8 mouse cellular contexts compared by ENCODE assay signal in the genomic region with DNA sequence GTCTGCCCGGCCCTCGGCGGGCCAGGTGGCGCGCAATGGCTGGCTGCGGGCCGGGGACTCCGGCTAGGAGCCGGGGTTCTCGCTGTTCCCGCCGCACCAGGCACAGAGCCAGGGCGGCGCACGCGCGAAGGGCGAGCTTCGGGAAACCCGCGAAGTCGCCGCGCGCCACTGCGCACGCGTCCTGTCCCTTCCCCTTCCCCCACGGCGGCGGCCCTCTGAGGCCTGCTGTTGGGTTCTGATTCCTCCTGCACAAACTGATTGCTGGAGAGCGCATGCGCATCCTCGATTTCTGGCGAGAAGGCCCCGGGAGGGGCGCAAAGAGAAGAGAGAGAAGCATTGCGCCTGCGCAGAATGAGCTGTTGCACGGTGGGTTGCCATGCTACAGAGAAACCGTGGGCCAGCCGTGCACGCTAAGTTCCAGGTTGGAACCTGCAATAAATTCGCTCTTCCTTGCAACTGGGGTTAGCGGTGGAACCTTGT. TPM values are rescaled to one million over a fixed set of nuclear protein-coding genes. Genes with fewer than 3 reads are reported as not detected.
DNase-seq lines count a peak whose midpoint lies in the region; ATAC-seq lines count a peak whose summit lies in the region.

No protein-coding gene starts in this region.

- no peaks in the 10 kb centered on the region for H3K36me3 ChIP-seq in hindbrain, embryonic 15.5 days

- DNase-seq in T-cell, adult 2 months (ENCODE audit: low spot score) = peak; percentile 98
- DNase-seq in cerebellum, postnatal 36 days = peak; percentile 99
- peak; percentile 99 for DNase-seq in frontal cortex, postnatal 36 days (ENCODE audit: low spot score in 2 of 2)
- DNase-seq in left cerebral cortex, adult 11 months (ENCODE audit: low spot score) = peak; percentile 98
- DNase-seq in lung, postnatal 4 days = peak; percentile 99
- DNase-seq in retina, postnatal 7 days (ENCODE audit: low read depth, low spot score) = peak; percentile 100
- peak; percentile 96 for DNase-seq in urinary bladder, postnatal 10 days (ENCODE audit: low spot score)

- peaks cover 48% of the 10 kb centered on the region for H3K4me1 ChIP-seq in hindbrain, embryonic 15.5 days (replicated peaks)

- H3K4me2 ChIP-seq in hindbrain, embryonic 15.5 days = peak overlapping the region; percentile 79

- ATAC-seq in hindbrain, embryonic 15.5 days (ENCODE audit: low FRiP score, low read depth) = peak; percentile 91

- H3K27ac ChIP-seq in hindbrain, embryonic 15.5 days (replicated peaks) = peak overlapping the region; percentile 94

- no peaks in the 10 kb centered on the region for H3K27me3 ChIP-seq in hindbrain, embryonic 15.5 days

- H3K9ac ChIP-seq in hindbrain, embryonic 15.5 days = peak overlapping the region; percentile 73

- peak overlapping the region; percentile 86 for H3K4me3 ChIP-seq in hindbrain, embryonic 15.5 days

- WGBS in hindbrain, embryonic 15.5 days = under 1% methylated on average over 45 of the region's 45 CpGs

- no peaks in the 10 kb centered on the region for H3K9me3 ChIP-seq in hindbrain, embryonic 15.5 days

RNA-seq across cellular contexts. Expression of gene Yjefn3, which starts 0.6 kb away (rescaled TPM):
- 10.1 and 13.8 TPM in 2 replicates for polyA plus RNA-seq in hindbrain, embryonic 15.5 days (2015; fragmentation: Nextera tagmentation; extraction: Ambion mirVana)

RNA-seq across cellular contexts. Expression of gene Ndufa13, which starts 0.7 kb away (rescaled TPM):
- polyA plus RNA-seq in hindbrain, embryonic 15.5 days (2015; fragmentation: Nextera tagmentation; extraction: Ambion mirVana) = 196 and 197 TPM in 2 replicates

RNA-seq across cellular contexts. Expression of gene Tssk6, which starts 1.1 kb away (rescaled TPM):
- polyA plus RNA-seq in hindbrain, embryonic 15.5 days (2015; fragmentation: Nextera tagmentation; extraction: Ambion mirVana) = 3.5 and 4.3 TPM in 2 replicates

RNA-seq across cellular contexts. Expression of gene Cilp2, which starts 15.6 kb away (rescaled TPM):
- polyA plus RNA-seq in hindbrain, embryonic 15.5 days (2015; fragmentation: Nextera tagmentation; extraction: Ambion mirVana) = 6.7 and 6.9 TPM in 2 replicates

Comparison
In these comparisons a context has a peak if more than half of its experiments do, and no peak if none do; other contexts are left out.
1. Peak in every context shown above with its lines: DNase-seq, ATAC-seq, H3K4me3 ChIP-seq and H3K27ac ChIP-seq.